Mouse (Mus musculus): ENCODE measurements at regions not wholly inside any gene's neighbourhood (a gene's known extent, or its start where the extent isn't known, plus 50 kb on each side); places are given as distances from the start of the nearest gene placed in this dataset.
"Not testable (repeated sequence)": the region's sequence is repeated elsewhere in the genome, so short reads cannot be mapped to it uniquely, and the experiment has no call there.

- ATAC-seq (ENCODE audit: extremely low read depth, insufficient number of reproducible peaks, low FRiP score, poor library complexity, severe bottlenecking) = no peak
Measured at GRCm38 (mm10) chr3:84390769-84391168, 84.1 kb upstream of the Trim2 start.

GRCm38 (mm10) chr3:84388486-84388885 lies 81.8 kb upstream of the Trim2 start:
- no peak for ATAC-seq (ENCODE audit: extremely low read depth, insufficient number of reproducible peaks, low FRiP score, poor library complexity, severe bottlenecking)

DNA sequence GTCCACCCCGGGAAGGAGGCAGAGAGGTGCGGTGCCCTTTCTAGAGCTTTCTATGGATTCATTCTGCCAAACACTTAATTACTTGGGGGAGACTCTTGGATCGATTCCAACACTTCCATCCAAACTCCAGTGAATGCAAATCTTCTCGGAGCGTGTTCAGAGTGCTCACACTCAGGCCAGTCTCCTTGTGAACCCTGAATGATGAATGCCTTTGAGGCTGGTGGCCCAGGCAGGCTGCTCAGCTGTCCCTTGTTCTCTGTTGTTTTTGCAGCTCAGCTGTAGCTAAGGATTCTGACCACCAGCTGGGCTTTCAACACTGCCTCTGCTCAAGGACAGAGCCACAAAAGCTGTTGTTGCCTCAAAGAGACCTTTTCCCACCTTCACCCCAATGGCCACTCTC lies 79.0 kb upstream of the Trim2 start:
- no peak for ATAC-seq (ENCODE audit: extremely low read depth, insufficient number of reproducible peaks, low FRiP score, poor library complexity, severe bottlenecking)

- ATAC-seq (ENCODE audit: extremely low read depth, insufficient number of reproducible peaks, low FRiP score, poor library complexity, severe bottlenecking) = no peak
Measured at GRCm38 (mm10) chr3:84383559-84383958, 76.9 kb upstream of the Trim2 start.

DNA sequence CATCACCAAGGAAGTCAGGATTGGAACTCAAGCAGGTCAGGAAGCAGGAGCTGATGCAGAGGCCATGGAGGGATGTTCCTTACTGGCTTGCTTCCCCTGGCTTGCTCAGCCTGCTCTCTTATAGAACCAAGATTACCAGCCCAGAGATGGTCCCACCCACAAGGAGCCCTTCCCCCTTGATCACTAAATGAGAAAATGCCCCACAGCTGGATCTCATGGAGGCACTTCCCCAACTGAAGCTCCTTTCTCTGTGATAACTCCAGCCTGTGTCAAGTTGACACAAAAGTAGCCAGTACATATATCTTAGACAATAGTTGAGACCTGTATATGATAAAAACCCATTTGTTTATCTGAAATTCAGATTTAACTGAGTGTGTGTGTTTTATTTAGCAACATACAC lies 76.4 kb upstream of the Trim2 start:
- not testable (repeated sequence) for ATAC-seq (ENCODE audit: extremely low read depth, insufficient number of reproducible peaks, low FRiP score, poor library complexity, severe bottlenecking)

GRCm38 (mm10) chr3:84382006-84382405 lies 75.3 kb upstream of the Trim2 start:
- ATAC-seq (ENCODE audit: extremely low read depth, insufficient number of reproducible peaks, low FRiP score, poor library complexity, severe bottlenecking) = no peak

DNA sequence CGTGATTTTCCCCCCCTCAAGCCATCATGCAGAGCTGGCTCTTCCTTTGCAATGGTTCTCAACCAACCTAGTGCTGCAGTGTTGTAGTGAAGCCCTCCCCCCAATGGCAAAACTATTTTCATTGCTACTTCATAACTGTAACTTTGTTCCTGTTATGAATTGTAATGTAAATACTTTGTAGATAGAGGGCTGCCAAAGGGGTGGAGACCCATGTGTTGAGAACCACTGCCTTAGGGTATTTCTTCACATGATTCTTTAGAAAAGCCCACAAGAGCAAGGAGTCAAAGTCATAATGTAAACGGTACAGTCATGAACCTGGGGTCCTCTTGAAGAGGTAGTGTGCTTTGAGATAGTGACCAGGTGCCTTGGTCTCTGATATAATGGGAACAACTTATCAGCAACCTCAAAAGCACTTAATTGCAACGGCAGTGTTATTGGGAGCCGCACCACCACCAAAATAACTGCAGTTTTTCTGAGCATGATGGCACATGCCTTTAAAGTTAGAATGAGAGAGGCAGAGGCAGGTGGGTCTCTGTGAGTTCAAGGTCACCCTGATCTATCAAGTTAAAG lies 72.4 kb upstream of the Trim2 start:
- no peak for ATAC-seq (ENCODE audit: extremely low read depth, insufficient number of reproducible peaks, low FRiP score, poor library complexity, severe bottlenecking)

- no peak for ATAC-seq (ENCODE audit: extremely low read depth, insufficient number of reproducible peaks, low FRiP score, poor library complexity, severe bottlenecking)
Measured at GRCm38 (mm10) chr3:84376510-84376909, 69.8 kb upstream of the Trim2 start.

DNA sequence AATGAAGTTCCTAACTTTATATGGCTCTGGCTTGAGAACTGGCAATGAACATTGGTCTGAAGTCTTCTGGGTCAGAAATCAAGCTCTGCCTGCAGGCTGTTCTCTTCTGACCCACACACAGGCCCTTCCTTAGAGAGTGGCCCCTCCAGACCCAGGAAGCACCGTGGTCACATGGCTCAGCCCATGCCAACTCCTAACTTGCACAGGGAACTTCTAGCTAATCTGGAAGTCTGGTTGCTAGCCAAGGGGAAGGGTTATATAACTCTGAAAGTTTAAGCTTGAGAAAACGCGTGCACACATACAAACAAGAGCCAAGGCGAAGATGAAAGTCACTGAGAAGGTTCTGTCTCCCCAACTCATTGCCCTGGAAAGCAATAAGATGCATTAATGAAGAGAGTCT lies 69.2 kb upstream of the Trim2 start:
- no peak for ATAC-seq (ENCODE audit: extremely low read depth, insufficient number of reproducible peaks, low FRiP score, poor library complexity, severe bottlenecking)

DNA sequence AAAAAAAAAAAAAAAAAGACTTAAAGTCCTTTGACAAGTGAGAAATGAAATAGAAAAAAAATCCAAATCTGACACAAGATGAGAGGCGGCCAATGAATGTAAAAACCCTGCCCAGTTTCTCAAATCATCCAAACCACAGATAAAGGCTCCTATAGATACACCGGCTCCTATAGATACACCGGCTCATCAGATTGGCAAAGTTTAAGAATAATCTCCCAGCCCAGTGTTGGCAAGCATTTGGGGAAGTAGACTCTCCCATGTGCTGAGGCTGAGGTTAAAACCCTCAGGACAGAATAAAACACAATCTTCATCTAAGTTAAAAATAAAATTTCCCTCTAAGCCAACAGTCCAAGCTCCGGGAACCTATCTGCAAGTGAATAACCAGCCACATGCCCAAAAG lies 65.2 kb upstream of the Trim2 start:
- ATAC-seq (ENCODE audit: extremely low read depth, insufficient number of reproducible peaks, low FRiP score, poor library complexity, severe bottlenecking) = no peak

DNA sequence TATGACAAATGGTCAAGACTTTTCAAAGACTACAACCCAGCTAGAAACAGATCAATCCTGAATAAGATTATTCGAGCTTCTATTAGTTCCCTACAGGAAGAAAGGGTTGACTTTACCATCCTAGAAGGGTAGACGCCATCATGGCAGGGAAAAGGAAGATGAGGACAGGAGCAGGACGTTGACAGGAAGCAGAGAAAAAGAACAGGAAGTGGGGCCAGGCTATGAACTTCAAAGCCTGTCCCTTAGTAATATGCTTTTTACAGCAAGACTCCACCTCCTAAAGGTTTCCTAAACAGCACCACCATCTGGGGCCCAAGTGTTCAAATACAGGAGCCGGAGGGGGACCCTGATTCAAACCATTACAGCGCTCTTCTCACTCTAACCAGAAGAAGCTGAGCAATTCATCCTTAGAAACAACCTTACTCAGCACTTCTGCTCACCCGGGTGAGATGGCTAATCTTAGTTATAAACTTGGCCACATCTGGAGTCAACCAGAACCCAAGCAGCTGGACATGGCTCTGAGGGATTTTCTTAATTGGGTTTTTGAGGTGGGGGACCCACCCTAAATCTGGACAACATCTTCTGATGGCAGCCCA lies 60.6 kb upstream of the Trim2 start:
- no peak for ATAC-seq (ENCODE audit: extremely low read depth, insufficient number of reproducible peaks, low FRiP score, poor library complexity, severe bottlenecking)

- ATAC-seq (ENCODE audit: extremely low read depth, insufficient number of reproducible peaks, low FRiP score, poor library complexity, severe bottlenecking) = no peak
Measured at GRCm38 (mm10) chr3:84358672-84359071, 52.0 kb upstream of the Trim2 start.

GRCm38 (mm10) chr3:84356690-84357014 lies 50.0 kb upstream of the Trim2 start:
- peak; percentile 26; the same call in 1 of the 2 replicates for ATAC-seq (ENCODE audit: extremely low read depth, insufficient number of reproducible peaks, low FRiP score, poor library complexity, severe bottlenecking)

Measured in neutrophil, adult 5-6 weeks (primary cell).